8 mouse cellular contexts compared by ENCODE assay signal in the genomic region with DNA sequence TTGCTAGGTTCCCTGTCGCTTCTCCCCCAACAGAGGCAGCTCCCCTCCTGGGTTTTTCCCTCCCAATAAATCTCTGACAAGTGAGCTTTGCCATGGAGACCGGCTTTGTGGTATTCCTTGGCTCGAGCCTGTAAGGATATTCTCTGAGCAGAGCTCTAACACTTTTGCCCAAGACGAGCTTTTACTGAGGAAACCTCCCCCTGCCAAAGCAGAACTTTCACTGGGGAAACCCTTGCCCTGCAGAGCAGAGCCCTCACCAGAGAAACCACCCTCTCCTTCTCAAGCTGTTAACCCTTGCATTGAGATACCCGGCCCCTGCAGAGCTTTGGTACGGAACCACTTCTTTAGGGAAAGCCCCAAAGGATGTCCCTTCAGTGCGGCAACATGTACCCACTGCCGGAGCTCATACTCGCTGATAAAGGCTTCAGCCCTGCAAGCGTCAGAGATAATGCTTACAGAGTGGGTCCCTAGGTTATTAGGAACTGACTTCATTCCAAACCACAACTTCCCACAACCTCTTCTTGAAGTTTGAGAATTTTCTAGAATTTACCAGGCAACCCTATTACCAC. TPM values are rescaled to one million over a fixed set of nuclear protein-coding genes. Genes with fewer than 3 reads are reported as not detected.
DNase-seq lines count a peak whose midpoint lies in the region; ATAC-seq lines count a peak whose summit lies in the region.

No protein-coding gene starts in this region.

- H3K9me3 ChIP-seq in kidney, embryonic 14.5 days (ENCODE audit: control insufficient read depth, low read length) = no peaks in the 10 kb centered on the region
- no peaks in the 10 kb centered on the region for H3K9me3 ChIP-seq in midbrain, embryonic 16.5 days (replicated peaks; ENCODE audit: control insufficient read depth, low read length, poor library complexity, severe bottlenecking)

- H3K27me3 ChIP-seq in kidney, embryonic 14.5 days (ENCODE audit: control insufficient read depth, insufficient read depth, low read length) = no peaks in the 10 kb centered on the region
- no peaks in the 10 kb centered on the region for H3K27me3 ChIP-seq in midbrain, embryonic 16.5 days (ENCODE audit: control insufficient read depth, insufficient read depth, low read depth, low read length)

- no peak for DNase-seq in kidney, adult 18-20 months
- peak; percentile 65 for DNase-seq in induced T-regulatory cell, adult 2 months (ENCODE audit: low read depth)
- no peak for DNase-seq in testis, postnatal 14 days (ENCODE audit: low spot score)
- no peak for DNase-seq in right cerebral cortex, postnatal 4 days
- no peak for DNase-seq in urinary bladder, postnatal 14 days (ENCODE audit: low spot score)

- H3K4me2 ChIP-seq in kidney, embryonic 14.5 days (replicated peaks; ENCODE audit: low read depth, low read length) = no peak overlapping the region; the same call in 1 of the 2 replicates
- no peak overlapping the region for H3K4me2 ChIP-seq in midbrain, embryonic 16.5 days (ENCODE audit: low read length)

- ATAC-seq in kidney, embryonic 14.5 days (ENCODE audit: low FRiP score, low TSS enrichment) = peak; percentile 29; the same call in 1 of the 2 replicates
- peak; percentile 84 for ATAC-seq in activated CD4-positive, CD25-positive, alpha-beta regulatory T cell, adult 4 months
- ATAC-seq in midbrain, embryonic 16.5 days = peak; percentile 76

- 41% methylated on average over 10 of the region's 10 CpGs for WGBS in kidney, embryonic 14.5 days
- WGBS in midbrain, embryonic 16.5 days = 30% methylated on average over 10 of the region's 10 CpGs

- no peak overlapping the region for H3K4me3 ChIP-seq in kidney, embryonic 14.5 days (ENCODE audit: low read length)
- H3K4me3 ChIP-seq in midbrain, embryonic 16.5 days (ENCODE audit: low read depth, low read length) = no peak overlapping the region

- no peak overlapping the region for H3K9ac ChIP-seq in kidney, embryonic 14.5 days (ENCODE audit: low read depth, low read length)
- H3K9ac ChIP-seq in midbrain, embryonic 16.5 days (ENCODE audit: low read depth, low read length) = no peak overlapping the region

- peaks cover 9% of the 10 kb centered on the region; the same call in 1 of the 2 replicates for H3K4me1 ChIP-seq in kidney, embryonic 14.5 days (ENCODE audit: control insufficient read depth, insufficient read depth, low read length)
- peaks cover 3% of the 10 kb centered on the region for H3K4me1 ChIP-seq in midbrain, embryonic 16.5 days (ENCODE audit: control insufficient read depth, insufficient read depth, low read length)

- no peaks in the 10 kb centered on the region for H3K36me3 ChIP-seq in kidney, embryonic 14.5 days (ENCODE audit: control insufficient read depth, insufficient read depth, low read length)
- H3K36me3 ChIP-seq in midbrain, embryonic 16.5 days (ENCODE audit: control insufficient read depth, insufficient read depth, low read length) = no peaks in the 10 kb centered on the region

- peak overlapping the region; percentile 44; the same call in 1 of the 2 replicates for H3K27ac ChIP-seq in kidney, embryonic 14.5 days (ENCODE audit: low read depth, low read length)
- peak overlapping the region; percentile 1; the same call in 1 of the 2 replicates for H3K27ac ChIP-seq in midbrain, embryonic 16.5 days (ENCODE audit: low read length)

RNA-seq across cellular contexts. Expression of gene Tec, which starts 50.7 kb away (rescaled TPM):
- polyA plus RNA-seq in kidney, embryonic 14.5 days (2014; fragmentation: Nextera tagmentation; extraction: Ambion mirVana) = 7.8 and 8.9 TPM in 2 replicates
- 10 to 100 TPM; 10.1 to 10.6 TPM for polyA plus RNA-seq in activated CD4-positive, CD25-positive, alpha-beta regulatory T cell, adult 4 months (2017; shearing (Covaris generic))
- polyA plus RNA-seq in midbrain, embryonic 16.5 days (2015; fragmentation: Nextera tagmentation; extraction: Ambion mirVana) = 4.6 and 5.4 TPM in 2 replicates

Comparison
In these comparisons a context has a peak if more than half of its experiments do, and no peak if none do; other contexts are left out.
1. ATAC-seq: peak in every context shown above with its lines; median percentile 84 in activated CD4-positive, CD25-positive, alpha-beta regulatory T cell, adult 4 months; 76 in midbrain, embryonic 16.5 days; 29 in kidney, embryonic 14.5 days.